Mouse (Mus musculus) hematopoietic stem cell, adult 5-6 weeks (primary cell): ENCODE measurements around the gene Nell1. TPM values are rescaled to one million over a fixed set of nuclear protein-coding genes. Genes with fewer than 3 reads are reported as not detected.

Source experiments
- ATAC-seq, 2 experiments: fragments of 125-278 bp in 1 of 2; replicated peaks in 1 of 2; 2 replicates each; pipeline ENCODE4 v1.8.0; 2016 to 2017; ENCODE audit warnings: inconsistent platforms in 2 of 2, mild to moderate bottlenecking in 2 of 2, moderate number of reproducible peaks in 2 of 2, low read depth in 1 of 2, moderate TSS enrichment in 1 of 2; ENCODE audit not compliant: low FRiP score in 2 of 2, poor library complexity in 2 of 2, severe bottlenecking in 2 of 2, insufficient read depth in 1 of 2, low TSS enrichment in 1 of 2
- total RNA-seq: library from RNA; stranded (forward); fragments of 172-1452, 232-1000 nt; gene quantifications from 2 replicates; pipeline ENCODE4 v1.2.3, GENCODE M21; 2017

Gene Nell1
- total RNA-seq, 1 experiment from 2014 or later, result not detected

DNA sequence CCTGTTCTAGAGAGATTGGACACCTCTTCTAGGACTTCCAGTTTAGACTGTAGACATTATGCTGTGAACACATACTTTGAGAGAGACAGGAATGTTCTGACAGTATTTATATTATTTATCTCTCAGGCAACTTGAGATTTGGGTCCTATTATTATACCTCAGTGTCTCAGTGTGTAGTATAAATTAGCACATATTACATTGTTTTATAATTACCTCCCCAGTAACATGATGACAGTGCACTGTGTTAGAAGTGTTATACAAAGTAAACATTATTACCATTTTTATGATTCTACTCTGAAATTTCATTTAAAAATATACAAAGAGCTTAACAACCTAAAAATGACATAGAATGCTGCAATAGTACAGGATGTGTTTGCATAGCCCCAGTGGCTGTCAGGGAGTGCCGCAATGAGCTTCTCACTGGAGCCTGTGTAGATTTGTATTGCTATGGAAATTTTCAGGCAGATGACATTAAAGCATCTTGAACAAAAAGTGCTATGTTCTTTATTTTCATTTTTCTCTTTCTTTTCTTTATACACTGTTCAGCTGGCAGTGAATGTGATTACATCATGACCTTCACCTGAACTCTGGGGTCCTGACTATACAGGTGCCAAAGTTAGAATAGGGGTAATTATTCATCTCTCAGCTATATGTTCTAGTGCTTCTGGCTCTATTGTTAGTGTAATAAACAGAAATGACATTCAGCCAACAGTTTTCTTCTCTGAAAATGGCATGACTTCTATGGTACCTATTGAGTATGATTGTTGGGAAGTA, 447.9 kb downstream of the Nell1 start:
- no peak for ATAC-seq

DNA sequence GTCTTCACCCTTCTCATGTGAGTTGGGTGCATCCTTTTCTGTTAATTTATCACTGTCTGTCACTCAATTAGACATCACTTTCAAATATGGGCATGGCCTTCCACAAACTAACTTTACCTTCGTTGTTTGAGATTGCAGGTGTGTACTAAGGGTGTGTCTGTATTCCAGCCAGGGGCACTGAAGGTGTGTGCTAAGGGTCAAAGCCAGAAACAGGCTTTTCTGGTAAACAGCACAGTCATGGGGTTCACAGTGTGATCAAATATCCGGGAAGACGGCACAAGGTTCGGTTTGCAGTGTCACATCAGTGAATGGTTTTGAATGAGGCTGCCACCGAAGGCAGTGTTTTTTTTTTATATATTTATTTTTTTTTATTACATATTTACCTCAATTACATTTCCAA, 455.1 kb downstream of the Nell1 start:
- ATAC-seq, result no peak

DNA sequence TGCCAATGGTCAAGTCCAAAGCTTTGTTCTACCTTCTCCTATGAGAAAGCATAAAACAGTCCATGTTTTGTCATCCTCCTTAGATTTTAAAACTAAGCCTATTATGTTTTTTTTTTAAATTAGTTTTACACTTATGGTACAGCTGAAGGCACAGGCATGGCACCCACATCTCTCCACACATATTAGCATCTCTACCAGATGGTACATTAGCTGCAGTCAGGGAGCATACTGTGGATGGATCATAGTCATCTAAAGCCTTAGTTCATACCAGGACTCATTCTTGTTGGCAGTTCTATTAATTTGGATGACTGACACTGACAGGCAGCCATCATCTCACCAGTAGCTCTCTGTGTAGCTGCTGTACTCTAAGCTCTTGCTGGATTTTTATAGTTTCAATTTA, 466.6 kb downstream of the Nell1 start:
- ATAC-seq, result no peak

DNA sequence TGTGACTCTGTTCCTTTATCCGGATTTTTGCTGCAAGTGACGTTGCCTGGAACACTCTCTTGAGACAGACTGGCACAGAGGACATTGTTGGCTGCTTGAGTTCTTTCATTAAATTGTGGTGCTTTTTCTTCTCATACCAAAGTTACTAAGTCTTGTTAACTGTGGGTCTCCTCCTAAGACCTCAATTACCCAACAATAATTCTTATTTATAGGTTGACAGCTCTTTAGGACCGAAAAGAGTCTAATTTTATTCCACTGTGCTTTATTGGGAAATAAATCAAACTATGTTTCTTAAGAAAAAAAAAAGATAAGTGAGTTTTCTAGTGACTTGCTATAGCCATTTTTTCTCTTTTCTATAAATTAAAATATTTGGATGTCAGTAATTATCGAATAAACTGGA, 472.7 kb downstream of the Nell1 start:
- ATAC-seq, result no peak

DNA sequence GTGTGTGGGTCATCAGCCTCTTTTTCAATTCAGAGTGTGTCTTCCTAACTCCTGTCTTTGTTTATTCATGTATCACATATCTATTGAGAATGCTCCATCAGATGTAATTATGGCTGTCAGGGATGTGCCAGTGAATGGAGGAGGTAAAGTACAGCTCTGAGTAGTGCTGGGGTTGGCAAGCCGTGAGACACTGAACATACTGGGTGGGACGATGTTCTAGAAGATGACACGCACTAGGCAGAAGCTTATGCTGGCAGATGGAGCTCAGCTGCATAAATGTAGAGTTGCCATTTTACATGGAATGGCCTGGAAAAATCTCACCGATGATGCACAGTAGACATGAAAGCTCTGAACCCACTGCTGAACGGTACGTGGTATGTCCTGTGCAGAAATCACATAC, 493.1 kb downstream of the Nell1 start:
- no peak for ATAC-seq

DNA sequence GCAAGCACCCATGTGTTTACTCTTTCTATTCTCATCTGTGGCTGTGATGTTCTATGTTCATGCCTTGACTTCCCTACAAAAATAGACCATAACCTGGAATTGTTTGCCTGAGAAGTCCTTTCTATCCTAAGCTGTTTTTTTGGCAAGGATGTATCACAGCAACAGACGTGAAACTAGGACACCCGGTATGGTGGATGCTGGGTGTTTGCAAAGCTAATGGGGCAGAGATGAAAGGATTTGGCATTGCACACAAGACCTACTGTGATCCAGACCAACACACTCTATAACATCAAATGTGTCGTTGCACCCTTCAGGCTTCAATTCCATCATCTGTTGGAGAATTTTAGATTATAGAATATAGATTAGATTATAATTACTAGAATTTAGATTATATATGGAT, 495.9 kb downstream of the Nell1 start:
- ATAC-seq, result no peak

DNA sequence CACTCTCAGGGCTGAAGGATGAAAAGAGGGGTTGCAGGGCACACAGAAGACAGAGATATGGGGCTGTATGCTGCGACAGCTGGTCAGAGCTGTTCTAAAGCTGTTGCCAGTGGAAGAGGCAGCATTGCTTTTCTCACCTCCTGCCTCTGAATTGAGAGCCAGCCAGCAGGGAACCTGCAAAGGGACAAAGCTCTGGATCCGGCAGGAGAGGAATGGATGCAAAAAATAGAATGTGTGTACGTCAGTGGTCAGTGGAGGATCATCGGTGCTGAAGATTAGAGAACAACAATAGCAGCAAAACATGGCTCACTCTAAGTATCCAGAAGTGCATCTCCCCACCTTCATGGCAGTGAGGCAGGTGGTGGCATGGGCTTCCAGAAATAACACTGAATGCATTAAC, 507.3 kb downstream of the Nell1 start:
- no peak for ATAC-seq

DNA sequence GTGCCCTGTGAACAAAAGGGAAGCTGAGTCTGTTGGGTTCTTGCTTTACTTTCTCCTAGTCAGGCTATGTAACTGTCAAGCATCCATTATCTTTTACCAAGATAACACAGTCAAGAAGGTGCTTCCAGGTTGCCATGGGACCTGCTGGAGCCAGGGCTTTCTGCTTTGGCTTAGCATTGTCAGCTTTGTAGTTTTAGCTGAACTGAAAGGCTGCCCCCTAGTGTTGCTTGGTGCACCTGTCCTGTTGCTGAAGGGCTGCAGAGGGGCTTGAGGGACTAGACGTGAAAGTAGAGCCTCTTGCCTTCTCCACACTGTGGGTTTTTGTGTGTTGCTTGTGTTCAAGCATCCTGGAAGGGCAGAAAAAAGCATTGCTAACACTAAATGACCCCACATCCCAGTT, 510.6 kb downstream of the Nell1 start:
- no peak for ATAC-seq

DNA sequence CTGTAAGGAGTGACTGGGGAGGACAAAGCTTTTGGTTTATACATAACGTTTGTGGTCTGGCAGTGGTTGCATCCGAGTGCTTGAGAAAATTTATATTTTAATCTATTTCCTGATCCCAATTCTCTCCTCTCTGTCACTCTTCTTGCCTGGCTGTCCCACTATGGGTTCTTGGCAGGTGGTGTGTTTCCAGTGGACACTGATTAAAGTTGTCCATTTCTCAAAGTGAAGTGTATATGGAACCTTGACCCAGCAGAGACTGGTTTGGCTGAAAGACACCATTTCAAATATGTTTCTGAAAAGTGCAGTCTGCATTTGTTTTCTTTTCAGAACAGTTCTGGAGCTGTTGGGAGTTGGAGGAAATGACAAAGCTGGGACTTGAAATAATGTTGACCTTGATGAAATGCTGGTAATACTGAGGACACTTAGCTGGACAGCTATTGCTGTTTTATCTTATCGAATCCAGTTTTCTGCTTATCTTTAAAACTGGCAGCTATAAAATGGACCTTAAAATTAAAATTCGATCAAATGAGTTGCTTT, 512.3 kb downstream of the Nell1 start:
- no peak for ATAC-seq

DNA sequence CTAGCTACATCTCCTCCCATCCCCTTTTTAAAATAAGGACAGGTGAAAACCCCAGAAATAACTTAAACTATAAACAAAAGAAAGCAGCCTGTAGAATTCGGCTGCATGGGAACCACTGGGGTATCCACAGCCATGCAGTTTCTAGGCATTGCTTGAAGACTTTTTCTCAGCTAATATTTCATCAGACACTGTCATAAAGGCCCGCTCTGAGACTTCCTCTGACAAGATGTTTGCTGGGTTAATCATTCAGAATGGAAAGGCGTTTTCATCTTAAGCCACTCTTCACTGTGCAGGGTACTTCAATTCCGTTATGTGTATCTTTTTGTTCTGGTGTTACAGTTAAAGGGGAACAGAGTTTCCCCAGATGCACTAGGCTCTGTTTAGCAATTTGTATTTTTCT, 526.9 kb downstream of the Nell1 start:
- ATAC-seq, result no peak

DNA sequence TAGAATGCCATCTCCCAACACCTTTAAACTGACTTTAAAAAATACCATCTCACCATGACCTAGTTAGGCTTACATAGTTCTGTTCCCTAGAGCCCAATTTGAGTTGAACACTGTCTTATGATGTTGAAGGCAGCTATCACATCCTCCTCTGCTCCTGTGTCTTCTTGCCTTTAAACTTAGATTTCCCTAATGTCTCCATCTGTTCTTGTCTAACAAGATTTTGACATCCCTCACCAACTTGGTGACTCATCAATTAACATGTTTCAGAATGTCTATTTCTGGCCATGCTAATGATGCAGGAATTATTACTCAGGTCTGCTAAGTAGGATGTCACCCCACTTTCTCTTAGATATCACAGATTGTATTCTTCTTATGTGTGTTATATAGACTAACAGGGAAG, 532.4 kb downstream of the Nell1 start:
- no peak for ATAC-seq

DNA sequence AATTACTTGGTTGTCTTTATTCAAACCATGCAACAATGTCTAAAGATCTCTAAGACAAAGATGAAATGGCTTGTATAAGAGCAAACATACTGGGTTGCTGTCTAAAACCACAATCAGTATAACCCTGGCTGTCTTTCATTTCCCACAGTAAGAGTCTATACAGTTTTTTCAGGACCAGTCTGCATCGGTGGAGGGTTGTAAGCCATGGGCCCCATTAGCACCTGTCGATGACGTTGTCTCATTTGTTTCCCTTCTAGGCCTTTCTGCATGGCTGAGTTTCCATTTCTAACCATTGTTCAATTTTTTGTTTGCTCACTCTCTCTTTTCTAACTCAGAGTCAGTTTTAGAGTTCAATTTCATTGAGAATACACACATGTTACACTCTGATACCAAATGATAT, 540.2 kb downstream of the Nell1 start:
- ATAC-seq, result no peak

DNA sequence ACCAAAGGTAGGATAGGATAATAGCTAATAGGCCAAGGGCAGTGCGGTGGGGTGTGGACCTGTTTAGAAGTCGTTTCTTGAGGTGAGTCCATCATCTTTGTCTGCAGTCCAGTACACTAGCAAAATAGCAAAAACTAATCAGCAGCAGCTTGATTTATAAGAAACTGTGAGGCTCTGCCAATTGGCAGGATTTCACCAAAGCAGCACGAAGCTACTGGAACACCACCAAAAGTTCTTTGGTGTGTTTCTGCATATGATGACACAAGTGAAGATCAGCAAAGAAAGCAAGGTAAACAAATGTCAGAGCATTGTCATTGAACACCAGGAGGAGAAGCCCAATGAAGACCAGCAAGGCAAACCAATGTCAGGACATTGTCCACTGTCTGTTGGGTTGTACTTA, 542.0 kb downstream of the Nell1 start:
- no peak for ATAC-seq

DNA sequence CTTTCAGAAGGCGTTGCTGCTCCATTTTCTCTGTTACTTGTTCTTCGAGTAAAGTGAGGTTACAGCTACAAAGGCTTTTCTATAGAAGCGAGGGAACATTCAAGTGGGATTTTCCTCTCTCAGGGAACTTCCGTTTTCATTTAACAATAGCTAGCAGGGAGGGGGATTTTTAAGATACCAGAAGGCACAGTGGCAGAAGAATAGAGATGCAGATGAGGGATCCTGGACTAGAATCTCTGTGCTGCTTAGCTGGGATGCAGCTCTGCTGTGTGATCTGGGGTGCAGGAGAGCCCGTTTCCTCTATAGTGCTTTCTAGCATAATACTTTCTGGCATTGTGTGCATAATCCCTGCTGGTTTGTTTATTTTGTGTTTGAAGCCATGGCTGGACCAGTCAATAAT, 568.7 kb downstream of the Nell1 start:
- ATAC-seq, result no peak

DNA sequence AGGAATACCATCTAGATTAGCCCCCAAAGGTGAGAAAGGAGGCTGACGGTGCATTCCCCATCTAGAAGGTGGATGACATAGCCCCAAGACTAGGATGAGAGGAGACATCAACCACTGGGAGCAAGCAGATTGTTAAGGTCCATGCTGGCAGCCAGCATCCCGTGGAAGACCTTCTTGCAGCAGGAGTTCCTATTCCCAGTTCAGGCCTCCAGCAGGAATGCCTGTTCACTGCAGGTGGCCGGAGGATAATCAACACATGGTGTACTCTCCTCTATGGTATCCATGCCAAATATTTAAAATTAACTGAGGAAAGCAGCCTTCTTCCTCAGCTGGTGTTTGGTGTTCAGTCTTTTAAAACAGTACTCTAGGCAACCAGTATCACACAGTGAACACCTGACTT, 574.9 kb downstream of the Nell1 start:
- no peak for ATAC-seq

DNA sequence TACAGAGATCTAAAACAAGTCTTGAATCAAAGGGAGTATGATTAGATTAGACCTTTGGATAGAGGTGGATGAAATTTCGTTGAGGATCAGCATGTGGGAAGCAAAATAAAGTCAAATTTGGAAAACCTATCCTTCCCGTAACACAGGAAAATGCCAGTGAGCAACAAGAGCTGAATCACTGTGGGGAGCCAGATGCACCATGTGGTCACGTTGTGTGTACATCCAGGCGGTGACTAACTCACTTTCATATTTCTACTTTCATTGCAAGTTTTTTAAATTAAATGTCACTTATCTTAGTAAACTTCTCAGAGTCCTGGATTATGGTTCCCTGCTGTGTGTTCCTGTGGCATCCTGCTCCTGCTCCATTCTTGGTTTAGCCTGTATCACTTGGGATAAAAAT, 576.8 kb downstream of the Nell1 start:
- no peak for ATAC-seq

DNA sequence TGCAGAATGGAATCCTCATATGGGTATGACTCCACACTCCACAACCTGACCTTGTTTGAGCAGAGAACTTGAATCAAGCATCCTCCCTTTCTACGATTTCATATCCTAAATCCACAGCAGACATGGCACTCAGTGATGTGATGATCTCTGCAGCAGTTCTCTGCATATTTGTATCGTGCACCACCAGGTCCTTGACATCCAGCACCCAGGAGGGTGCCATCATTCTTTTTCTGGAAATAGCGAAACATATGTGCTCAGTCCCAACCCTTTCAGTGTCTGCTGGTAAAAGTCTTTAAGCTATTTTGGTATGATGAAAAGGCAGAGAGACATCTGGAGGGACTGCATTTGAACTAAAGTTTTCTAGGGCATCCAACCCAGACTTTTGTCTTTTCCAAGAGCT, 588.0 kb downstream of the Nell1 start:
- ATAC-seq, result no peak

DNA sequence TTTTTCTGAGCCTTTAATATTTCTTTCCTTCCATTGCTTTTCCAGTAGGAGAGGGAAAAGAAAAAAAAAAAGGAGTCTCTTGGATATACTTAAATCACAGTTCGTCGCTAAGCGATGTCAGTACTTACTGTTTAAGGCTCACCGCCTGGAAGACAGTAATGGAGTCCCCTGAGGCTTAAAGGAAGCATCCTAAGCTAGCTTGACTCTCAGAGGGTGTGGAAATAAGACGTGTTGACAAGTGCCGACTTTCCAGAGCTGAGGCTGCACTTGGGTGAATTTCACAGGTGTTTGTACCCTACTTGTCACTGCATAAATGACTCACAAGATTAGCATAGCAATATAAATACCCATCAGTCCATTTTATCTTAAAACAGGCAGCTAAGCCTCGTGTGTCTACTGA, 599.2 kb downstream of the Nell1 start:
- ATAC-seq, result no peak

DNA sequence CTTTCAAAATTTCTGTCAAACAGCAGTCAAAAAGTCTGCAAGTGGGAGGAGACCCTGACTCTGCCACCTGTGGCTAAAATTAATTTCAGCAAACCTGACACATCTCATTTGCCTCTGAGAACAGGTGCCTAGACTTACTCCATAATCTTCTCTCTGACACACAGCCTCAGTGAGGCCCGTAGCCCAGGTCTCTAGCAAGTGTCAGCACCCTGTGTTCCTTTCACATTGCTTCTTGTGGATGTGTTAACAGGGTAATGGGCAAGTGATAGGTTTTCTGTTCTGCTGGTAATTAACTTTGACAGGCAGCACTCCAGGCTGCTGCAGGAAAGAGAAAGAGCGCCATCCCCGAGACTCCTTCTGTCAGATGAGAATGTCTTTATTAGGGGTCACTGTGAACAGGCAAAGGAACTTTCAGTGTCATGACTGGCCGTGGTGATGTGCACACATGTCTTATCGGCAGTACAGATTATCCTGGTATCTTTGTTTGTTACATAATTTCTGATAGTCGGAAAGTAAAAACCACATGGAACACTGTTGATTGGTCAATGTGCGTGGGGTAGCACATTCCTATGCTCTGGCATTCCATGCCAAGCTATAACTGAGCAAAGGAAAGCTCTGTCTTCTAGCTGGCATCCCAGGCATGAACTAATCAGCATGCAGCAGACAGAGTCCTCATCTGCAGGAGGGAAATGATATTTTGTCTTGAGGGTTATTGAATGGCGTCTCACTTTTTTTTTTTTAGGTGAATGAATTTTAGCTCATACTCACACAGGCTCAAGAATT, 614.2 kb downstream of the Nell1 start:
- no peak for ATAC-seq
